In the genomic region with DNA sequence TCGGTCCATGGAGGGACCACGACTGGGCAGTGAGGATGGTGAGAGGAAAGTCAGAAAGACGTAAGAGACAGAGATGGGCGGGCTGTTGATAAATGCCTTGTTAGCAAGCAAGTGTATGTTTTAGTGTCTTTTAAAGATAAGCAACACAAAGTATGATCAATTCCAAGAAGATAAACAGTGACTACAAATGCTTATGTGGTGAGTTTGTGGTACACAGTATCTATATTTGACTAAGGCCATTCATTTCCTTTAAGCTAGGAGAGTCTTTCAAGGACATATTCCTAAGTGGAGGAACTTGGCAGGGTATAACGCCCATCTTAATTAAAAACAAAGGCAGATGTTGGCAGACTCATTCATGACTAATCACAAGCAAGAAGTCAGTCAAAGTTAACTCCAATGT, we compare ENCODE assay signal across 28 mouse cellular contexts. TPM values are rescaled to one million over a fixed set of nuclear protein-coding genes. Genes with fewer than 3 reads are reported as not detected.
DNase-seq lines count a peak whose midpoint lies in the region; ATAC-seq and TF ChIP-seq lines count a peak whose summit lies in the region.
"Had no signal": no experiment of that assay in that cellular context is flagged by ENCODE, and none has a peak within 500 bp of the region (broad histone marks: within the 10 kb centered on the region; RNA-seq: fewer than 3 reads in every experiment).

No protein-coding gene starts in this region.

- no peaks in the 10 kb centered on the region for H3K9me3 ChIP-seq in liver, embryonic 11.5 days (ENCODE audit: control insufficient read depth, low read length)
- H3K9me3 ChIP-seq in liver, embryonic 13.5 days (replicated peaks), result no peaks in the 10 kb centered on the region
- no peaks in the 10 kb centered on the region for H3K9me3 ChIP-seq in stomach, postnatal 0 days (ENCODE audit: control insufficient read depth, low read length)
- H3K9me3 ChIP-seq: embryonic facial prominence, embryonic 10.5 days; forebrain, embryonic 10.5 days; G1E; heart, embryonic 12.5 days; hindbrain, embryonic 12.5 days had no signal

- DNase-seq in liver, embryonic 11.5 days (ENCODE audit: low spot score), result no peak
- DNase-seq in liver, result no peak
- DNase-seq in adipocyte (ENCODE audit: low spot score), result peak; percentile 15
- DNase-seq in liver, embryonic 13.5 days, result no peak
- no peak for DNase-seq in stomach, postnatal 0 days (ENCODE audit: low spot score)
- DNase-seq in frontal cortex, postnatal 25 days (ENCODE audit: low spot score in 2 of 2), result no peak
- DNase-seq in layer of hippocampus, adult 2 months (ENCODE audit: low spot score in 2 of 2), result no peak
- DNase-seq in cerebellum, postnatal 10 days, result no peak
- DNase-seq: adrenal gland, adult 2 months; adrenal gland, postnatal 36 days; B cell, adult 2 months; cerebellum, adult 9-10 months; cerebellum, postnatal 36 days; gastrocnemius, postnatal 10 days; heart, adult 18-20 months; heart, postnatal 4 days had no signal

- 0 out of 2 replicates have a peak, but pooled peaks cover 2% of the 10 kb centered on the region for H3K36me3 ChIP-seq in liver, embryonic 11.5 days (ENCODE audit: control insufficient read depth, insufficient read depth, low read length)
- peaks cover 14% of the 10 kb centered on the region for H3K36me3 ChIP-seq in liver, embryonic 13.5 days
- H3K36me3 ChIP-seq in stomach, postnatal 0 days (ENCODE audit: control insufficient read depth, insufficient read depth, low read length), result peaks cover 23% of the 10 kb centered on the region; the same call in 1 of the 2 replicates

- no peak overlapping the region for H3K27ac ChIP-seq in liver, embryonic 11.5 days (ENCODE audit: low read depth, low read length)
- H3K27ac ChIP-seq in liver, embryonic 13.5 days, result no peak overlapping the region
- H3K27ac ChIP-seq in stomach, postnatal 0 days (replicated peaks), result no peak overlapping the region
- H3K27ac ChIP-seq in layer of hippocampus, adult 2 months, result no peak overlapping the region
- H3K27ac ChIP-seq: embryonic facial prominence, embryonic 10.5 days; forebrain, embryonic 10.5 days; hindbrain, embryonic 12.5 days had no signal

- TF ChIP-seq EP300 in stomach, postnatal 0 days (optimal IDR thresholded peaks at IDR 0.05), result no peak

- 66% methylated on average over 5 of the region's 5 CpGs for WGBS in liver, embryonic 11.5 days
- 34% methylated on average over 5 of the region's 5 CpGs for WGBS in liver, embryonic 13.5 days (ENCODE audit: insufficient replicate concordance)
- WGBS in stomach, postnatal 0 days, result 69% methylated on average over 5 of the region's 5 CpGs

- no peak for TF ChIP-seq CTCF in stomach, postnatal 0 days (IDR thresholded peaks at IDR 0.05; ENCODE audit: low read depth)
- no peak for TF ChIP-seq CTCF in layer of hippocampus, adult 2 months (conservative IDR thresholded peaks at IDR 0.05)

- no peaks in the 10 kb centered on the region for H3K27me3 ChIP-seq in liver, embryonic 11.5 days (replicated peaks; ENCODE audit: control insufficient read depth, insufficient read depth, low read length)
- no peaks in the 10 kb centered on the region for H3K27me3 ChIP-seq in liver, embryonic 13.5 days
- H3K27me3 ChIP-seq in stomach, postnatal 0 days (ENCODE audit: control insufficient read depth, insufficient read depth, low read length), result no peaks in the 10 kb centered on the region
- H3K27me3 ChIP-seq: heart, embryonic 12.5 days; hindbrain, embryonic 12.5 days; Patski had no signal

- H3K4me1 ChIP-seq in liver, embryonic 11.5 days (replicated peaks; ENCODE audit: control insufficient read depth, insufficient read depth, low read length), result no peaks in the 10 kb centered on the region
- peaks cover 14% of the 10 kb centered on the region; the same call in 1 of the 2 replicates for H3K4me1 ChIP-seq in liver, embryonic 13.5 days (replicated peaks)
- H3K4me1 ChIP-seq in stomach, postnatal 0 days (replicated peaks; ENCODE audit: control insufficient read depth, insufficient read depth), result no peaks in the 10 kb centered on the region
- H3K4me1 ChIP-seq: embryonic facial prominence, embryonic 10.5 days; forebrain, embryonic 10.5 days; hindbrain, embryonic 12.5 days had no signal

- no peak overlapping the region for H3K4me2 ChIP-seq in liver, embryonic 11.5 days
- H3K4me2 ChIP-seq in liver, embryonic 13.5 days, result no peak overlapping the region
- H3K4me2 ChIP-seq in stomach, postnatal 0 days (replicated peaks; ENCODE audit: low read depth), result no peak overlapping the region
- H3K4me2 ChIP-seq: heart, embryonic 12.5 days; hindbrain, embryonic 12.5 days had no signal

- no peak overlapping the region for H3K9ac ChIP-seq in liver, embryonic 11.5 days (ENCODE audit: low read depth, low read length)
- no peak overlapping the region for H3K9ac ChIP-seq in liver, embryonic 13.5 days
- no peak overlapping the region for H3K9ac ChIP-seq in stomach, postnatal 0 days (ENCODE audit: low read length)
- H3K9ac ChIP-seq: heart, embryonic 12.5 days; hindbrain, embryonic 12.5 days had no signal

- 0 out of 2 replicates have a peak, but pooled peaks have one; percentile 36 for ATAC-seq in liver, embryonic 11.5 days (replicated peaks; ENCODE audit: low FRiP score)
- peak; percentile 65 for ATAC-seq in liver, embryonic 13.5 days (ENCODE audit: low read depth)
- 0 out of 2 replicates have a peak, but pooled peaks have one; percentile 49 for ATAC-seq in stomach, postnatal 0 days (ENCODE audit: low FRiP score, low TSS enrichment)
- ATAC-seq: activated CD4-positive, CD25-positive, alpha-beta regulatory T cell, adult 4 months; CD4-positive, CD25-positive, alpha-beta regulatory T cell, adult 4 months; forebrain, embryonic 14.5 days; hindbrain, embryonic 16.5 days; inflammation-experienced regulatory T-cells, adult 6 months; intestine, postnatal 0 days; Patski had no signal

- H3K4me3 ChIP-seq in liver, embryonic 11.5 days (ENCODE audit: low read depth, low read length), result no peak overlapping the region
- no peak overlapping the region for H3K4me3 ChIP-seq in liver, embryonic 13.5 days (replicated peaks)
- no peak overlapping the region for H3K4me3 ChIP-seq in stomach, postnatal 0 days (ENCODE audit: low read depth, low read length)
- no peak overlapping the region for H3K4me3 ChIP-seq in layer of hippocampus, adult 2 months
- H3K4me3 ChIP-seq: embryonic facial prominence, embryonic 10.5 days; forebrain, embryonic 10.5 days; heart, embryonic 12.5 days; hindbrain, embryonic 12.5 days had no signal

RNA-seq across cellular contexts. Expression of gene Heatr5b, which starts 40.8 kb away (rescaled TPM):
- 12.5 and 12.6 TPM in 2 replicates for polyA plus RNA-seq in liver, embryonic 11.5 days (2014; fragmentation: Nextera tagmentation; extraction: Ambion mirVana)
- polyA plus RNA-seq in liver, embryonic 13.5 days (2015; fragmentation: Nextera tagmentation; extraction: Ambion mirVana), result 4.3 and 4.8 TPM in 2 replicates
- 3.7 and 4.4 TPM in 2 replicates for polyA plus RNA-seq in stomach, postnatal 0 days (2015; fragmentation: Nextera tagmentation; extraction: Ambion mirVana)
- total RNA-seq in layer of hippocampus, adult 2 months (2021), result 10 to 100 TPM; 49.6 to 55.1 TPM

RNA-seq across cellular contexts. Expression of gene Gpatch11, which starts 41.0 kb away (rescaled TPM):
- polyA plus RNA-seq in liver, embryonic 11.5 days (2014; fragmentation: Nextera tagmentation; extraction: Ambion mirVana), result 25.5 and 29.0 TPM in 2 replicates
- polyA plus RNA-seq in liver, embryonic 13.5 days (2015; fragmentation: Nextera tagmentation; extraction: Ambion mirVana), result 20.5 and 20.7 TPM in 2 replicates
- polyA plus RNA-seq in stomach, postnatal 0 days (2015; fragmentation: Nextera tagmentation; extraction: Ambion mirVana), result 33.8 and 35.3 TPM in 2 replicates
- 10 to 100 TPM; 32.4 to 37.9 TPM for total RNA-seq in layer of hippocampus, adult 2 months (2021)

RNA-seq across cellular contexts. Expression of gene Strn, which starts 57.4 kb away (rescaled TPM):
- 6.8 and 7.2 TPM in 2 replicates for polyA plus RNA-seq in liver, embryonic 11.5 days (2014; fragmentation: Nextera tagmentation; extraction: Ambion mirVana)
- polyA plus RNA-seq in liver, embryonic 13.5 days (2015; fragmentation: Nextera tagmentation; extraction: Ambion mirVana), result 2.3 and 2.8 TPM in 2 replicates
- polyA plus RNA-seq in stomach, postnatal 0 days (2015; fragmentation: Nextera tagmentation; extraction: Ambion mirVana), result 3.2 and 3.3 TPM in 2 replicates
- total RNA-seq in layer of hippocampus, adult 2 months (2021), result 10 to 100 TPM; 57.6 to 59.9 TPM
